Mouse (Mus musculus): ENCODE measurements at regions not wholly inside any gene's neighbourhood (a gene's known extent, or its start where the extent isn't known, plus 50 kb on each side); places are given as distances from the start of the nearest gene placed in this dataset.

DNA sequence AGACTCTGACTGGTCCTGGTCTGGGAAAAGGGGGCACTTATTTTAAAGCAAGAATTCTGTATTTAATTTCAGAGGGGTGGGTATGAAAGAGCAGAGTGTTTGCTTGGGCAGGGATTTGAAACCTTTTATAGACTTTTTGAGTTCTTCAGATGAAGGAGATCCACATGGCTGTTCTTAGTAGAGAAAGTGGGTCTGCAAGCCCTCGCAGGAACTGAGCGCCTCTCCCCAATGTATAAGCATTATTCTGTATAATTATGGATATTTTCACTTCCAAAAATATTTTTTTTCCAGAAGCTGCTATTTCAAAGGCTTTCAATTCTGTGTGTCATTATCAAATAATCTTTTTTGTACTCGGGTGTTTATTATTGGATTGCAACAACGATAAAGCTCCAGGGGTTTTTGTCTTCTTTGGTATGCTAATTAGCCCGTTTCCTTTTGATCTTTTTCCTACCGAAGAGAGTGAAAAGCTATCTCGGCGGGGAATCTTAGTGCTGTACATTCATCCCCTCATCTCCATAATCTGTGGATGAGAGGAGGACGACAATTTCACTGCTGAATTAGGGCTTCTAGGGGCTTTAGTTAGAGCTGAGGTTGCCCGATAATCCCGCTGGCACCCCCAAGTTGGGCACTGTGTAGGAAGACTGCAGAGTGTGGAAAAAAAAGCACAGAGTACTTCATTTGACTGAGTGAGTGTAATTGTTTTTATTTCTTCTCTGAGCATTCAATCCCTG, 186.7 kb downstream of the Olfm4 start:
- H3K4me1 ChIP-seq (ENCODE audit: control insufficient read depth, insufficient read depth, low read length), result no peaks in the 10 kb centered on the region
- DNase-seq, result no peak
- TF ChIP-seq POLR2A (IDR thresholded peaks at IDR 0.05; ENCODE audit: borderline replicate concordance, extremely low read depth, low read depth, low read length), result no peak
- TF ChIP-seq CTCF (IDR thresholded peaks at IDR 0.05; ENCODE audit: insufficient read depth, low read length), result no peak
- H3K4me3 ChIP-seq (replicated peaks; ENCODE audit: extremely low read depth, low read depth, low read length), result no peak overlapping the region
- 20% methylated on average over 11 of the region's 11 CpGs for WGBS

DNA sequence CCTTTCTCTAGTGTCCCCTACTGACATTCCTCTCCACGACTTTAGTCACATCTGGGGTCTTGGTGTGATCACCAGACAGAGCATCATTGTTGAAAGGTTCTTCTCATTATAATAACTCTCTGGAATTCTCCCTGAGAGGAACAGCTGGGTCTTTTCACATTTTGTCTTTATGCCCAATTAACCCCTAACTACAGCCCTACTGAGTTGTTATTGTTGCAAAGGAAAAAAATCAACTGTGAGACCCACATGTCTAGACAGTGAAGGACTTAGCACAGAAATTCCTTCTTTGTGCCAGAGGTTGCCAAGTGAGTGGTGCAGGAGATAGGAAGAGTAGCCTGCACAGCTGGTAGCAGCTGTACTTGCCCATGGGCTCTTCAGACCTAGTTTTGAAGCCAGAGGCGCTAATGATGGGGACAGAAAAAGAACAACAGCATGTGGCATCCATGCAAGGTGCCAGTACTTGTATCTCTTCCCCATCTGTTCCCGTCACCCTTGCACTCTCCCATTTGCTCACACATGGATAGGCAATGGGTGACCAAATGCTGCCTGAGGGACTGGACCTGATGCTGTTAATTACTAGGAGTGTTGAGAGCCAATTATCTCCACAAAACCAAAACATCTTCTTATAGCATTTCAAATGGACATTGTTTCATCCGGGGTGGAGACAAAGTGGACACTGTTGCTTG, 189.1 kb downstream of the Olfm4 start:
- DNase-seq, result no peak
- Histone ChIP-seq H3K4me3 (replicated peaks; ENCODE audit: extremely low read depth, low read depth, low read length) (no peak overlapping the region), H3K4me1 (ENCODE audit: control insufficient read depth, insufficient read depth, low read length) (no peaks in the 10 kb centered on the region)
- WGBS, result 42% methylated on average over 4 of the region's 4 CpGs
- TF ChIP-seq CTCF (IDR thresholded peaks at IDR 0.05; ENCODE audit: insufficient read depth, low read length) (no peak), POLR2A (IDR thresholded peaks at IDR 0.05; ENCODE audit: borderline replicate concordance, extremely low read depth, low read depth, low read length) (no peak)

DNA sequence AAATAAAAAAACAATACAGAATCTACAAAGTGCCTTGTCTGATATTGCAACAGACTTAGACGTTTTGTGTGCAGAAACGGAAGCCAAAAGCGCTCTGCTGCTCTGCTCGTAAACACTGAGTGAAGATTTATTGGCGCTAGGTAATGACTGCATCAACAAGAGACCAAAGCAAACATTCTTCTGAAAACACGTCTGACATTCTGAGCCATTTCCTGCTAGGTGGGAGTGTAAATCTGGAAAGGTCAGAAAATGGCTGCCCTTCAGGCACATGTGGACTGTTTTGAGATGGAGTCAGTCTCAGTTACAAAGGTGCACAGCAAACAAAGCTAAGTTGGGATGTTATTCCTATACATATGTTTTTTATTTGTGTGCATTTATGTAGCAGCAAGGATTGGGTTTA, 192.6 kb downstream of the Olfm4 start:
- TF ChIP-seq POLR2A (IDR thresholded peaks at IDR 0.05; ENCODE audit: borderline replicate concordance, extremely low read depth, low read depth, low read length) (no peak), CTCF (IDR thresholded peaks at IDR 0.05; ENCODE audit: insufficient read depth, low read length) (no peak)
- no peak for DNase-seq
- no peaks in the 10 kb centered on the region for H3K4me1 ChIP-seq (ENCODE audit: control insufficient read depth, insufficient read depth, low read length)
- WGBS, result 28% methylated on average over 6 of the region's 6 CpGs
- no peak overlapping the region for H3K4me3 ChIP-seq (replicated peaks; ENCODE audit: extremely low read depth, low read depth, low read length)

DNA sequence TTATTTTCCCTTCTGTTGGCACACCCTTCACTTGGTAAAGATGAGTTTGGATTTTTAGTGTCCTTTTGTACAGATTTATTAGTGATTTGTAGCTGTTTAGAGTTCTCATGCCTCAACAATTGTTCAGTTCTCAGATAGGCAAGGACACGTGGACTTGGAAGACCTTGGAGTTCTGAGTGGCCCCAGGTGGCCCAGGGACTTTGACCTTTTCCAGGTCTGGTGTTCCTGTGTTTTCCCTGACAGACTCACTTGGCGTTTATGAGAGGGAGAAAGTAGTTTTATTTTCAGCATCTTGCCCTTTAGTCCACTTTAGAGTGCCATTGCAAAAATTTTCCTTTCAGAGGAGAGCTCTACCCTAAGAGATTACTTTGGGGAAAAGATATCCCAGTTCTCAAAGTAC, 211.2 kb downstream of the Olfm4 start:
- Histone ChIP-seq H3K4me1 (ENCODE audit: control insufficient read depth, insufficient read depth, low read length) (no peaks in the 10 kb centered on the region), H3K4me3 (replicated peaks; ENCODE audit: extremely low read depth, low read depth, low read length) (no peak overlapping the region)
- 30% methylated on average over 2 of the region's 2 CpGs for WGBS
- no peak for TF ChIP-seq CTCF (IDR thresholded peaks at IDR 0.05; ENCODE audit: insufficient read depth, low read length)
- no peak for TF ChIP-seq POLR2A (IDR thresholded peaks at IDR 0.05; ENCODE audit: borderline replicate concordance, extremely low read depth, low read depth, low read length)
- no peak for DNase-seq

GRCm38 (mm10) chr14:80212916-80213315, 229.0 kb downstream of the Olfm4 start:
- 28% methylated on average over 2 of the region's 2 CpGs for WGBS
- DNase-seq, result no peak
- H3K4me1 ChIP-seq (ENCODE audit: control insufficient read depth, insufficient read depth, low read length), result no peaks in the 10 kb centered on the region
- no peak overlapping the region for H3K4me3 ChIP-seq (replicated peaks; ENCODE audit: extremely low read depth, low read depth, low read length)
- TF ChIP-seq POLR2A (IDR thresholded peaks at IDR 0.05; ENCODE audit: borderline replicate concordance, extremely low read depth, low read depth, low read length) (no peak), CTCF (IDR thresholded peaks at IDR 0.05; ENCODE audit: insufficient read depth, low read length) (no peak)

DNA sequence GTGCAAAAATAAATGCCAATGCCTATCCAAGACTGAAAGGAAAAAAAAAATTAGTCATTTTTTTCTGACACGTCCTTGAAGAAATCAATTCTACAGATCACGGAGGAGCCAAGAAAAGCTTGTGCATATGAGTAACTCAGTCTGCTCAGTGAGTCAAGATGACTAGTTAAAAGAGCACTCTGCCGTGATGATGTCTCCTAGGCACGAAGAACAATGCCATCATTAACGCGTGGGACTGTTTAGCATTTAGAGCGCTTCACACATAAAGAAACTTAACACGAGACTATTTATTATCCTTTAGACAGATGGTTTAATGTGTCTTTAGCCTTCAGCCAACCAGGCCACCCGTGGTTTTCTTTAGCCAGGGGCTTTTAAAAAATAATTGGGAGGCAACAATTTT, 229.8 kb downstream of the Olfm4 start:
- Histone ChIP-seq H3K4me3 (replicated peaks; ENCODE audit: extremely low read depth, low read depth, low read length) (no peak overlapping the region), H3K4me1 (ENCODE audit: control insufficient read depth, insufficient read depth, low read length) (no peaks in the 10 kb centered on the region)
- 73% methylated on average over 9 of the region's 9 CpGs for WGBS
- DNase-seq, result no peak
- TF ChIP-seq CTCF (IDR thresholded peaks at IDR 0.05; ENCODE audit: insufficient read depth, low read length), result no peak
- TF ChIP-seq POLR2A (IDR thresholded peaks at IDR 0.05; ENCODE audit: borderline replicate concordance, extremely low read depth, low read depth, low read length), result no peak

GRCm38 (mm10) chr14:80215960-80216552, 232.2 kb downstream of the Olfm4 start:
- Histone ChIP-seq H3K4me3 (replicated peaks; ENCODE audit: extremely low read depth, low read depth, low read length) (no peak overlapping the region), H3K4me1 (ENCODE audit: control insufficient read depth, insufficient read depth, low read length) (no peaks in the 10 kb centered on the region)
- peak; percentile 10 for DNase-seq
- 10% methylated on average over 6 of the region's 6 CpGs for WGBS
- no peak for TF ChIP-seq POLR2A (IDR thresholded peaks at IDR 0.05; ENCODE audit: borderline replicate concordance, extremely low read depth, low read depth, low read length)
- peak; percentile 57 for TF ChIP-seq CTCF (IDR thresholded peaks at IDR 0.05; ENCODE audit: insufficient read depth, low read length)

GRCm38 (mm10) chr14:80232066-80232465, 248.2 kb downstream of the Olfm4 start:
- DNase-seq, result no peak
- TF ChIP-seq CTCF (IDR thresholded peaks at IDR 0.05; ENCODE audit: insufficient read depth, low read length) (no peak), POLR2A (IDR thresholded peaks at IDR 0.05; ENCODE audit: borderline replicate concordance, extremely low read depth, low read depth, low read length) (no peak)
- 79% methylated on average over 3 of the region's 3 CpGs for WGBS
- H3K4me3 ChIP-seq (replicated peaks; ENCODE audit: extremely low read depth, low read depth, low read length), result no peak overlapping the region
- H3K4me1 ChIP-seq (ENCODE audit: control insufficient read depth, insufficient read depth, low read length), result no peaks in the 10 kb centered on the region

DNA sequence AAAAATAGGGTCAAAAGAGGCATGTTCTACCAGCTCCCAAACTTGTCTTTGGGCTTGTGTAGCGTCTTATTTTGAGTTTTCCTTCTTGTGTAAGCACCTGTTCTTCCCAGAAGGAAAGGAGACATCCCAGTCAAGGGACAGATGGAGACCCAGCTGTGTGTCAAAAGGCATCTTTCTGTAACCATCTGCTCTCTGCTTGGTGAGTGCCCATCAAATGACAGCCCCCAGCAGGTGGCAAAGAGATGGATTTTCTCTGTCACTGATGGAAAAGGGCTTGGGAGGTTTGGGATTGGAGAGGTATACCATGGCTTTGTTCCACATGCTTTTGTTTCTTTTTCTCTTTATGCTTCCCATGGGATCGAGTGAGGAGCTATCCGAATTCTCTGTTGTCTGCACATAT, 249.1 kb downstream of the Olfm4 start:
- no peak overlapping the region for H3K4me3 ChIP-seq (replicated peaks; ENCODE audit: extremely low read depth, low read depth, low read length)
- no peak for DNase-seq
- no peaks in the 10 kb centered on the region for H3K4me1 ChIP-seq (ENCODE audit: control insufficient read depth, insufficient read depth, low read length)
- TF ChIP-seq POLR2A (IDR thresholded peaks at IDR 0.05; ENCODE audit: borderline replicate concordance, extremely low read depth, low read depth, low read length) (no peak), CTCF (IDR thresholded peaks at IDR 0.05; ENCODE audit: insufficient read depth, low read length) (no peak)
- WGBS, result 69% methylated on average over 3 of the region's 3 CpGs

DNA sequence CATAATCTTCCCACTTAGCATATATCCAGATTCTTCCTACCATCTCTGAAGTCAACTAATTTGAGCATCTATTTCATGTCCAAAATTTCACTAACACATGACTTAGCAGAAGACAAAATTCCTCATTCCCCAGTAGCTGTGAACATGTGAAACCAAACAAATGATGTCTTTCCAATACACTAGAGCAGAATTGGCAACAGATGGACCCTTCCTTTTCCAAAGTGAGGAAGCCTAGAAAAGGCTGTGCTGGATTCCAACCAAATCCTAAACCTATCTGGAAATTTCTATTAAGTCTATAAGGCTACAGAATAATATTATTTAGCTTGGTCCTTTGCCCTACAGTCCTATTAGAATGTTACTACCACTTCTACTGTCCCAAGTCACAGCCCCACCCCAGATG, 253.3 kb downstream of the Olfm4 start:
- H3K4me3 ChIP-seq (replicated peaks; ENCODE audit: extremely low read depth, low read depth, low read length), result no peak overlapping the region
- TF ChIP-seq POLR2A (IDR thresholded peaks at IDR 0.05; ENCODE audit: borderline replicate concordance, extremely low read depth, low read depth, low read length), result no peak
- no peak for TF ChIP-seq CTCF (IDR thresholded peaks at IDR 0.05; ENCODE audit: insufficient read depth, low read length)
- DNase-seq, result no peak

More for the DNA sequence above, 253.3 kb downstream of the Olfm4 start:
- no peaks in the 10 kb centered on the region for H3K4me1 ChIP-seq (ENCODE audit: control insufficient read depth, insufficient read depth, low read length)
